Mouse (Mus musculus): ENCODE results near the gene Drd4.

GRCm38 (mm10) chr7:141264041-141264700 is 27.6 kb upstream of the Drd4 start:
- TF ChIP-seq CTCF (IDR thresholded peaks at IDR 0.05; ENCODE audit: extremely low read depth, insufficient read depth, insufficient read length, insufficient replicate concordance) (no peak), POLR2A (IDR thresholded peaks at IDR 0.05; ENCODE audit: low read depth, low read length) (no peak)
